Mouse (Mus musculus) kidney, embryonic 15.5 days (tissue): ENCODE data around the gene Zfp958. TPM values are rescaled to one million over a fixed set of nuclear protein-coding genes. Genes with fewer than 3 reads are reported as not detected.
A peak's percentile ranks its signal among the peaks of the same experiment; 100 is the strongest.
"Not testable (repeated sequence)": the region's sequence is repeated elsewhere in the genome, so short reads cannot be mapped to it uniquely, and the experiment has no call there.

Source experiments
- ATAC-seq: fragments of 200-750 bp; cut with Nextera tagmentation; replicated peaks from 2 replicates; pipeline ENCODE4 v1.8.0; 2017; ENCODE audit warnings: moderate TSS enrichment; ENCODE audit not compliant: low FRiP score
- H3K27ac ChIP-seq: fragments of 300-500 bp; sonication (generic); 2 replicates; pipeline ENCODE4 v1.5.1; 2015; ENCODE audit warnings: mild to moderate bottlenecking, inconsistent platforms
- H3K27me3 ChIP-seq: fragments of 300-500 bp; sonication (generic); 2 replicates; pipeline ENCODE4 v1.6.1; 2015; ENCODE audit warnings: inconsistent platforms
- H3K36me3 ChIP-seq: fragments of 300-500 bp; sonication (generic); 2 replicates; pipeline ENCODE4 v1.6.1; 2015; ENCODE audit warnings: inconsistent platforms
- H3K4me1 ChIP-seq: fragments of 300-500 bp; sonication (generic); 2 replicates; pipeline ENCODE4 v1.6.1; 2015; ENCODE audit warnings: inconsistent platforms
- H3K4me2 ChIP-seq: fragments of 300-500 bp; sonication (generic); 2 replicates; pipeline ENCODE4 v1.6.1; 2015; ENCODE audit warnings: moderate library complexity, mild to moderate bottlenecking, inconsistent platforms
- H3K4me3 ChIP-seq: fragments of 300-500 bp; sonication (generic); replicated peaks from 2 replicates; pipeline ENCODE4 v1.5.1; 2015; ENCODE audit warnings: mild to moderate bottlenecking, inconsistent platforms
- H3K9ac ChIP-seq: fragments of 300-500 bp; sonication (generic); 2 replicates; pipeline ENCODE4 v1.6.1; 2015; ENCODE audit warnings: mild to moderate bottlenecking, inconsistent platforms
- H3K9me3 ChIP-seq: fragments of 300-500 bp; sonication (generic); replicated peaks from 2 replicates; pipeline ENCODE4 v1.6.1; 2016; ENCODE audit warnings: inconsistent platforms
- WGBS: fragments of 180-500 bp; shearing (Covaris S2); methylation state at CpG from one replicate; pipeline ENCODE4 v1.1.7; 2015; ENCODE audit warnings: mixed read lengths; 5-methylcytosine and 5-hydroxymethylcytosine counted together
- polyA plus RNA-seq: library from polyadenylated mRNA; unstranded; fragments of >200 nt; fragmentation: Nextera tagmentation; extraction: Ambion mirVana; gene quantifications from 2 replicates; pipeline ENCODE4 v1.2.1, GENCODE M21; 2015

Zfp958 gene
- polyA plus RNA-seq, result 13.3 and 16.2 TPM in 2 replicates

- peak within 1 kb of the TSS; percentile 84 for H3K4me2 ChIP-seq
- no peaks in the 10 kb centered on the region for H3K9me3 ChIP-seq
These were observed at the start of gene Zfp958 for GRCm38 (mm10) chr8:4612932-4613853. Zfp958 (plus strand) TSS chr8:4613167.

GRCm38 (mm10) chr8:4581986-4582385, 31.0 kb upstream of the Zfp958 start:
- Histone ChIP-seq H3K27ac (no peak overlapping the region), H3K9ac (no peak overlapping the region), H3K9me3 (no peaks in the 10 kb centered on the region), H3K4me2 (no peak overlapping the region), H3K4me3 (no peak overlapping the region), H3K4me1 (no peaks in the 10 kb centered on the region), H3K27me3 (no peaks in the 10 kb centered on the region), H3K36me3 (no peaks in the 10 kb centered on the region)
- 54% methylated on average over 3 of the region's 3 CpGs for WGBS
- ATAC-seq, result no peak

More at GRCm38 (mm10) chr8:4612932-4613853, at the start of gene Zfp958:
- Histone ChIP-seq H3K9ac (peak within 1 kb of the TSS; percentile 84), H3K27me3 (no peaks in the 10 kb centered on the region), H3K4me3 (peak within 1 kb of the TSS; percentile 82), H3K4me1 (peaks cover 16% of the 10 kb centered on the region), H3K27ac (peak within 1 kb of the TSS; percentile 96), H3K36me3 (peaks cover 23% of the 10 kb centered on the region)
- ATAC-seq, result peak; percentile 100
- WGBS, result under 1% methylated on average over 25 of the region's 25 CpGs

GRCm38 (mm10) chr8:4582754-4583178, 30.2 kb upstream of the Zfp958 start:
- no peak overlapping the region for H3K27ac ChIP-seq
- WGBS, result 84% methylated on average over 6 of the region's 6 CpGs
- H3K9ac ChIP-seq, result no peak overlapping the region
- H3K27me3 ChIP-seq, result no peaks in the 10 kb centered on the region
- no peak for ATAC-seq
- H3K4me2 ChIP-seq, result no peak overlapping the region
- no peaks in the 10 kb centered on the region for H3K9me3 ChIP-seq
- H3K36me3 ChIP-seq, result no peaks in the 10 kb centered on the region
- no peaks in the 10 kb centered on the region for H3K4me1 ChIP-seq
- no peak overlapping the region for H3K4me3 ChIP-seq

GRCm38 (mm10) chr8:4584660-4585059, 28.3 kb upstream of the Zfp958 start:
- Histone ChIP-seq H3K4me2 (no peak overlapping the region), H3K27me3 (no peaks in the 10 kb centered on the region), H3K9me3 (no peaks in the 10 kb centered on the region), H3K9ac (no peak overlapping the region), H3K4me3 (no peak overlapping the region), H3K4me1 (no peaks in the 10 kb centered on the region), H3K27ac (no peak overlapping the region), H3K36me3 (no peaks in the 10 kb centered on the region)
- no peak for ATAC-seq
- 76% methylated on average over 1 of the region's 1 CpGs for WGBS

GRCm38 (mm10) chr8:4586356-4586755, 26.6 kb upstream of the Zfp958 start:
- Histone ChIP-seq H3K9me3 (no peaks in the 10 kb centered on the region), H3K9ac (no peak overlapping the region), H3K4me1 (no peaks in the 10 kb centered on the region), H3K4me2 (no peak overlapping the region), H3K4me3 (no peak overlapping the region), H3K27me3 (no peaks in the 10 kb centered on the region), H3K36me3 (no peaks in the 10 kb centered on the region), H3K27ac (no peak overlapping the region)
- ATAC-seq, result no peak
- WGBS, result 33% methylated on average over 4 of the region's 4 CpGs

GRCm38 (mm10) chr8:4588165-4589000, 24.6 kb upstream of the Zfp958 start:
- H3K4me1 ChIP-seq, result no peaks in the 10 kb centered on the region
- no peak overlapping the region for H3K27ac ChIP-seq
- WGBS, result 46% methylated on average over 9 of the region's 9 CpGs
- H3K4me2 ChIP-seq, result no peak overlapping the region
- peak; percentile 49; the same call in 1 of the 2 replicates for ATAC-seq
- no peaks in the 10 kb centered on the region for H3K27me3 ChIP-seq
- H3K9me3 ChIP-seq, result no peaks in the 10 kb centered on the region
- H3K9ac ChIP-seq, result no peak overlapping the region
- no peaks in the 10 kb centered on the region for H3K36me3 ChIP-seq
- no peak overlapping the region for H3K4me3 ChIP-seq

GRCm38 (mm10) chr8:4608896-4609295, 4.1 kb upstream of the Zfp958 start:
- H3K9ac ChIP-seq, result no peak overlapping the region
- no peaks in the 10 kb centered on the region for H3K9me3 ChIP-seq
- no peak for ATAC-seq
- no peak overlapping the region for H3K4me2 ChIP-seq
- peaks cover 4% of the 10 kb centered on the region for H3K4me1 ChIP-seq
- 76% methylated on average over 7 of the region's 7 CpGs for WGBS
- no peaks in the 10 kb centered on the region for H3K27me3 ChIP-seq
- H3K4me3 ChIP-seq, result no peak overlapping the region
- no peaks in the 10 kb centered on the region for H3K36me3 ChIP-seq
- H3K27ac ChIP-seq, result no peak overlapping the region

- ATAC-seq, H3K4me3 ChIP-seq, H3K27me3 ChIP-seq, H3K27ac ChIP-seq, H3K9me3 ChIP-seq, H3K4me2 ChIP-seq, H3K9ac ChIP-seq: not testable (repeated sequence)
- Histone ChIP-seq H3K36me3 (peaks cover 14% of the 10 kb centered on the region; the same call in 1 of the 2 replicates), H3K4me1 (peaks cover 16% of the 10 kb centered on the region)
- 76% methylated on average over 4 of the region's 4 CpGs for WGBS
These were observed 1.3 kb upstream of the Zfp958 start for GRCm38 (mm10) chr8:4611626-4612175.

GRCm38 (mm10) chr8:4627349-4627748, 14.4 kb downstream of the Zfp958 start:
- no peak overlapping the region for H3K4me2 ChIP-seq
- ATAC-seq, result no peak
- no peaks in the 10 kb centered on the region for H3K4me1 ChIP-seq
- H3K36me3 ChIP-seq, result peaks cover 86% of the 10 kb centered on the region
- WGBS, result 97% methylated on average over 1 of the region's 1 CpGs
- H3K27me3 ChIP-seq, result no peaks in the 10 kb centered on the region
- H3K9me3 ChIP-seq, result peaks cover 43% of the 10 kb centered on the region
- H3K27ac ChIP-seq, result no peak overlapping the region
- H3K4me3 ChIP-seq, result no peak overlapping the region
- H3K9ac ChIP-seq, result no peak overlapping the region

GRCm38 (mm10) chr8:4637071-4637470, 24.1 kb downstream of the Zfp958 start:
- Histone ChIP-seq H3K4me2 (no peak overlapping the region), H3K4me1 (no peaks in the 10 kb centered on the region), H3K9me3 (no peaks in the 10 kb centered on the region), H3K36me3 (peaks cover 12% of the 10 kb centered on the region), H3K27ac (no peak overlapping the region), H3K4me3 (no peak overlapping the region), H3K27me3 (no peaks in the 10 kb centered on the region), H3K9ac (no peak overlapping the region)
- no peak for ATAC-seq
- WGBS, result 93% methylated on average over 4 of the region's 4 CpGs

- not testable (repeated sequence) for ATAC-seq, H3K4me1 ChIP-seq, H3K27ac ChIP-seq, H3K9me3 ChIP-seq, H3K4me3 ChIP-seq, H3K9ac ChIP-seq, H3K36me3 ChIP-seq, H3K4me2 ChIP-seq, H3K27me3 ChIP-seq
- 87% methylated on average over 6 of the region's 6 CpGs for WGBS
These were observed 30.0 kb downstream of the Zfp958 start for GRCm38 (mm10) chr8:4642974-4643373.

- no peak overlapping the region for H3K4me3 ChIP-seq
- H3K9me3 ChIP-seq, result no peaks in the 10 kb centered on the region
- no peak overlapping the region for H3K4me2 ChIP-seq
- no peak overlapping the region for H3K27ac ChIP-seq
- no peaks in the 10 kb centered on the region for H3K36me3 ChIP-seq
- no peaks in the 10 kb centered on the region for H3K4me1 ChIP-seq
- no peaks in the 10 kb centered on the region for H3K27me3 ChIP-seq
- H3K9ac ChIP-seq, result no peak overlapping the region
- WGBS, result 81% methylated on average over 7 of the region's 7 CpGs
- no peak for ATAC-seq
These were observed 43.6 kb downstream of the Zfp958 start for GRCm38 (mm10) chr8:4656536-4656935.
